Mouse (Mus musculus) cerebellum, postnatal 4 days (tissue): ENCODE data around the gene Tex2.
A peak's percentile ranks its signal among the peaks of the same experiment; 100 is the strongest.

Experiments
- DNase-seq, 2 experiments: peaks; one replicate each; pipeline ENCODE4 v3.0.0; 2022; ENCODE audit warnings: low spot score in 2 of 2, mixed read lengths in 1 of 2

Tex2 gene

DNA sequence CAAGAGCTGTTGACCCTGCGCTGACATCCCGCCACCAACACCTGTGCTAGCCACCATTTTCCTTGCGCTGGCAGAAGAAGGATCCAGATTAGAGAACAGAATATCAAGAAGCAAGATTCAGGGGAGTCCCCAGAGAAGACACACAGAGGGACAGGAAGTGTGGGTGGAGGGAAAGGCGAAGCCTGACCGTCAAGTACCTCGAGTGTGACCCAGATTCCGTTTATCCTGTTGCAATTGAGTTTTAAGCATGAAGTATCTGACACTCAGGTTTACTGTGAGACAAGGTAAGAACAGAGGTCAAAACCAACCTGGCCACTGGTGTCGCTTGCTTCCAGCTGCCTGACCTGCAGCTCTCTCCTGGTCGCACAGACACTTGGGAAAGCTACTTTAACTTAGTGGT is 68.3 kb downstream of the Tex2 start:
- no peak for DNase-seq

DNA sequence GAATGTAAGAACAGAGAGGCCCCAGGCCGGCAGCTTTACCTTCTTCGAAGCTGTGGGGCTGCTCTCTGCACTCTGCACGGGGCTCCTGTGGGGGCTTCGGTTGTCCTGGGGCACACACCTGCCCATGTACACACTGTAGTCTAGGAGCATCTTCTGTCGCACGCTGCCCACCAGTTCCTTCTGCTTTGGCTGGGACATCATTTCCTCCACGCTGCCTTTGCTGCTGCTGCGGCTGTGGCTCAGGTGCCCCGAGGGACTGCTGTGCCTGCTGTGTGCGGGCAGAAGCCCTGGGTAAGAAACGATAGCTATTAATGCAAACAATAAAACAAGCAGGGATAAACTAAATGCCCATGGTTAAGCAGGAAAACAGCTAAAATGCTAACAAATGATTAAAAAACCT is 69.1 kb downstream of the Tex2 start:
- DNase-seq, result no peak

DNA sequence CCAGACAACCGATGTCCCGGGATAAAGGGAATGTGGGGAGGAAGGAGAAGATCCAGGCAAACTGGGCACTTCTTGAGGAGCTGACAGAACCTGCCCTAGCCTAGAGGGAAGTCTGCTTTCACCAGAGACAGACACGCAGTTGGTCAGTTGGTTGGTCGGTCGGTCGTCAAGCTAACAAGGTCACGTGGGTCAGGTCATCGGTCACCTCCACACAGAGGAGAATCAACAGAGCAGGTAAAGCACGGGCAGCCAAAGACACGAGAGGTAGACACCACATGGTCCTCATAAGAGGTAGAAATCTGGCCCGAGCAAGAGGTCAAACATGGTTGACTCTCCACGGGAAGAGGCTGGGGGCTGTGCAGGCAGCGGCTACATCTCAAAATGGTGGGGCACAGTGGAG is 70.2 kb downstream of the Tex2 start:
- no peak for DNase-seq

DNA sequence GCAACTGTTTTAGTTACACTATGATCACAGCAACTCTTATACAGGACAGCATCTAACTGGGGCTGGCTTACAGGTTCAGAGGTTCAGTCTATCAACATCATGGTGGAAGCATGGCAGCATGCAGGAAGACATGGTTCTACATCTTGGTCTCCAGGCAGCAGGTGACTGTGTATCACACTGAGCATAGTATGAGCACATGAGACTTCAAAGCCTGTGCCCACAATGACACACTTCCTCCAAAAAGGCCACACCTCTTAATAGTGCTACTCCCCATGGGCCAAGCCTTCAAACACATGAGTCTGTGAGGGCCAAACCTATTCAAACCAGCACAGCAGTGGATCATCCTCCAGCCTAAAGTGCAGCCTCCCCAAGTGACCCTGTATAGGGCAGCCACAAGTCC is 70.8 kb downstream of the Tex2 start:
- DNase-seq, result no peak

DNA sequence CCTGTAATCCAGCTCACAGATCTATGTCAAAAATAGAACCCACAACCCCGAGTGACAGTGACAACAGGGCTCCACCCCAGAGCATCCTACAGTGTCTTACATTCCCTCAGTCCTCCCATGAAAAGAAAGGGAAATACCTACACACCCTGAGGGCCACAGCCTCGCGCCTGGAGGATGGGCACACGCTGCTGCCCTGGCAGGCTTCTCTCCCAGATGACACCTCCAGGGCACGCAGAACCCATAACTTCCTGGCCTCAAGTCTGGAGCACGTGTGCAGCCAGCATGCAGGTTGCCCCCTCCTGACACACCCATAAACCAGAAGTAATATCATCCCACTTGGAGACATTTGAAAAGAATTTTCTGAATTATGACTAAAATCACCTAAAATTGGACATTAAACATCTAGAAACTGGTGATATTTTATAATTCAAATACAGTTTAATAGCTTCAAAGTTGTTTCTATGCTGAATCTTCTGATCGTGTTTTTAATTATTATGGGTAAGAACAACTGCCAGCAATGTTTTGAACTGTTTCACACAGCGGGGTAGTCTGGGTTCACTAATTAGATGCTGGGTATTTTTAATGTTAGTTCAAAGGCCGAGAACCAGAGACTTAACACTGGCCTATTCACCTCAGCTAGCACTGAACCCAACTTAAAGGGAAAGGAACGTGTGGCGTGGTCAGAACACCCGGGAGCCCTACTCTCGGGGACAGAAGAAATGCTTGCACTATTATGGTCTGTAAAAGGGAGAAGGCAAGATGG is 72.5 kb downstream of the Tex2 start:
- DNase-seq, result no peak

DNA sequence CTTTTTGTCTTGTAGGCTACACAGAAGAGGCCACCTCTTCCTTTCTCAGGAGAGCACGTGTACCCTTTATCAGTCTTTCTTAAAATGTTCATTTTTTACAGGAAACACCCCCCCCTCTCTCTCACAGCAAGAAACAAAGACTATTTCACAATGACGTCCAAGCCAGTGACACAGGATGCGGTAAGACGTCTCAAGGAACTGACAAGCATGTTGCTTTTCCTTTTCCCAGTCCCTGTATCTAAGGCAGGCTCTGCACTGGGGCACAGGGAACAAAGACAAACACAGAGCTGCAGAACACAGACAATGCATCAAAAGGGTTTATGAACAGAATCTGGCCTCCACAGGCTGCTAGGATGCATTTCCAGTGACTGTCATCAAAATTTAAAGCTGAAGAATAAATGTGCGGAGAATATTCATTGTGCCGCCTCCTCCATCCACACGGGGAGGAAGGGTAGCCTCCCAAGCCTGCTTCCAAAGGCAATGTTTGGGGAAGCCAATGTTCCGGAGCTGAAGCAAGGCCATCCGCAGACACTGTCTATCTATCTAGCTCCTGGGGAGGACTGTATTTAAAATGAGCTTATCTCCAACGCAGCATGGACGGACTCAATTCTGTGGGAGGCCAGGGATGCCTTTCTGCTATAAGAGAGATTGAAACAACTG is 76.8 kb downstream of the Tex2 start:
- DNase-seq, result no peak

DNA sequence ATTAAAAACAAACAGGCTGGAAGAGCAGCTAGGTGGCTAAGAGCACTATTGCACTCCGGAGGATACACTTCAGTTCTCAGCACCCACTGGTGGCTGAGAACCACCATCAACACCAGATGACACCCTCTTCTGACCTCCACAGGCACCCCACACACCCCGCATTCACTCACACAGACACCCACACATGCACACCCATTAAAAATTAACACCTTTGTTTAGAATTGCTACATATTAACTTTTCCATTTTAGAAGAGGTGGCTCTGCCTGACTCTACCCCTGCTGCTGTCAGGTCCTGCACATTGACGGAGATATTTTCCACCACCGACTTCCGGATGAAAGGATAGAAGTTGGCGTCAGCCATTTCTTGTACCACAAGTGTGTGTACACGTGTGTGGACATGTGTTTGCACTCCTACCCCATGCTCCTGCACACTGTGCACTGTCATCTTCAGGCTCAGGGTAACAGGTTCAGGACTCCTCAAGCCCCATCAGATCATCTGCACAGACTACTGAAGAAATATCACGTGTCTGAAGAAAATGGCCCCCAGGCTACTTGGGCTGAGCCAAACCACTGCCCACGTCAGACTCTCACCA is 77.5 kb downstream of the Tex2 start:
- no peak for DNase-seq

DNA sequence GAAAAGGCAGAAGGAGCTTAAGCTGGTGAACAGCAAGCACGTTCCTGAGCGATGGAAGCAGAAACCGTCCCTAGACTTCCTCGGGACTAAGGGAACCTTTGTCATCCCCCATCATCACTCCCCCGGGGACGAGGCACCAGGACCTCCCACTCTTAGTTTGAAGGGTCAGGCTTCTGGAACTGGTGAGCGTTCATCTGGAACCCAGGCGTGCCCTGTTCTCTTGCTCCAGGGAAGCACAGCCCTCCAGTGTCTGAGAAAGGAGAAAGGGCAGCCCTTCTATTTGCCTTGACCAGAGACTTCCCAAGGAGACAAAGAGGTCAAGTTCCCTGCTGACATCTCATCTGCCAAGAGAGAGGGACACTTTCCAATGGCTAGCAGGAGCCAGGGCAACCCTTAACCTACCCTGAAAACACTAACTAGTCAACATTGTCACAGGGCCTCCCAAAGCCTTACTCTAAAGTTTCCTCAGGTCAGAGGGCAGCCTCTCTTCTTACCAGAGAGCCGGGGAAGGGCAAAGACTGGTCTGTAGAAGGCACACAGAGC is 80.9 kb downstream of the Tex2 start:
- no peak for DNase-seq

DNA sequence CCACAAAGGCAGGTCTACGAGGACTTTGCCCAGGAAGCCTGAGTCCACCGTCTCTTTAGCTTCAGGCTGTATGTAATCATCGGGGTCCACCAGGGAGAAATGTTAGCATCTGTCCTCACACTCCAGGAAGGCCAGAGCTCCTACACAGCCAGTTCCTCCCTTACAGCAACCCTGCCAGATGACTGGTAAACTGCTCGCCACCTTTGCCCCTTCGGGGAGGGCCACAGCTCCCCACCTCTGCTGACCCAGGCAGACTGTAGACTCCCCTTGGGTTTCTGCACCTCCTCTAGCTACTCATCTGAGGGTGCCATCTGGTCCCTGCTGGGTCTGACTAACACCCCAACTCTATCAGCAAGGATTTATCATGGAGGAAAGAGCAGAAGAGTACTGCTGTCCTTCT is 83.4 kb downstream of the Tex2 start:
- DNase-seq, result no peak

DNA sequence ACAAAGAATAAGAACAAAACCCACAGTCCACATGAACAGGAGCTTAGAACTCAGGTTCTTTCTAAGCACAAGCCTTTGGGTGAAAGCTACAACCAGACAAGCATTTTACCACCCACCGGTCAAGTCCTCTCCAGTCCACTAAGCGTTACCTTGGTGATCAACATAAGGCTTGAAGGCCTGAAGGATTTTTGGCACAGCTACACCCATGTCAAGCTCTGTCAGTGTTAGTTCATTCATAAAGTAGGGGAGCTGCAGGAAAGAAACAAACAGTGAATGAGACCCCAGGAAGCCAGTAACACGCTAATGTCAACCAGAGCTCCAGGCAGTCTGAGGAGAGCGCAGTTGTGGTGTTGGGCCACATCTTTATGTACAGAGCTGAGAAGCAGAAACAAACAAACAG is 84.1 kb downstream of the Tex2 start:
- DNase-seq, result no peak

DNA sequence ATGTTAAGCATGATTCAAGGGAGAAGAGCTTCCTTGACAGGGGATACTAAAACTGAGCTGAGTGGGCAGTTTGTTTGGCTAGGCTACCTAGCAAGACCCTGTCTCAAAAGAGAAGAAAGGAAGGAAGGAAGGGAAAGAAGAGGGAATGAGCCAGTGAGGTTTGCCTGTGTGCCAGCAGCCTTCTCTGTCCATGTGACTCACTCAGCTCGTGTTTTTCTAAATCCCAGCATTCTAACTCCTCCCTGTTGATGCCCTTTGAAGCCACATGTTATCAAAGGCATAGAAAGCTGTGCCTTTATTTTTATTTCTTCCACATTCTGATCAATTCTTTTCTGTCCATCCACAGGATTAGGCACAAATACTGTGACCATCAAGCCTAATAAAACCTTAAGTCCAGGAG is 85.3 kb downstream of the Tex2 start:
- no peak for DNase-seq

DNA sequence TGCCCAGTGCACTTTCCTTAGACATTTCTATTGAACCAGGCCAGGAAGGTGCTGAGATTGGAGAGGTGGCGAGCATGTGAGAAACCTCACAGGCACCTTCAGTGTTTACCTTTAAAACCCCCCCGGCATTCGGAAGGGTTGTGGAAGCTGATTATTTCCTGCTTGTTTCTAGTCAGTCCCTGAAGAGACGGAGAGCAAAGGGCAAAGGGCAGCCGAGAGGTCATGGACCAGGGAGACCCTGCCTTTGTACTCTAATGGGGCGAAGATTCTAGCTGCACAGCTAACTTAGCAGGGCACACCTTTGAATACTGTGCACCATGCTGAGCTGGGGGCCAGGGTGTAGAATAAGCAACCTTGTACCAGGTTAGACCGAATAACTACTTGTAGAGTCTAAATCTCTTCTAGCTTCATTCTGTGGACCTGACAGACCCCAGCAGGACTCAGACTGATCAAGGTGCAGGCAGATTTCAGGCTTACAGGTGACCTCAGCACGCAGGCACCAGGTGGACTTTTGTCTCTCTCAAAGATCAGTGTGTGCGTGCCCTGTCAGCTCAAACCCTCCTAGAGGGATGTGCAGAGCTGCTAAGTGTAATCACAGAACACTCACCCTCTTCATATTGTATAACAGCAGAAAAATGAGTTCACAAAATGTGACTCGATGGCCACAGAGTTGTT is 85.9 kb downstream of the Tex2 start:
- DNase-seq, result no peak

DNA sequence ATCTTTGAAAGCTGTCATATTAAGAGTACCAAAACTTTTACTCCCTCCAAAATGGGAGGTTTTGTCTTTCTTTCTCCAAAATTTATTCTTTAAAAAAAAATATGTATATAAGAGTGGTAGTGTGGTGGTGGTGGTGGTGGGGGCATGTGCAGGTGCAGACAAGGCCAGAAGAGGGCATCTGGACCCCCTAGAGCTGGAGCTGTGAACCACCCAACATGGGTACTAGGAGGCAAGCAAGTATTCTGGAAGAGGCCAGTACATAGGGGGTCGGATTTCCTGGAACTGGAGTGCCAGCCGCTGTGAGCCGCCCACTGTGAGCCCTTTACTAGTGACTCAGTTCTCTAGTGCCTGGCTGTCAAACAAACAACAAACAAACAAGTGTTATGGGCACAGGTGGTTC is 90.7 kb downstream of the Tex2 start:
- no peak for DNase-seq

DNA sequence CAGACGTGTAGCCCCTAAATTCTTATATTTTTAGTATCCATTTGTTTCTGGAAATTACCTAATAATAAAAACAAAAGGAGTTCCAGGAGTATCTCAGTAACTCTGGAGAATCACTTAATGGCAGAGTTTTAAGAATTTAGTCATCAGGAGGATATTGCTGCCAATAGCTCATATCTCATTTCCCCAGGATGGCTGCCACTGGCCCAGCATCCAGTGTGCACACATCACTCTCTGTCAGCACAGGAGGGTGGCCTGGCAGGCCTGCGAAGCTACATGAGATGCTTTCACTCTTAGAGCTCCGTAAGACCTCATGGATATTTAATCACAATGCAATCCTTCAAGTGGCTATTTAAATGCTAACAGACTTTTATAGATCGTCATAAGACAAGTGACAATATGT is 91.6 kb downstream of the Tex2 start:
- DNase-seq, result no peak

DNA sequence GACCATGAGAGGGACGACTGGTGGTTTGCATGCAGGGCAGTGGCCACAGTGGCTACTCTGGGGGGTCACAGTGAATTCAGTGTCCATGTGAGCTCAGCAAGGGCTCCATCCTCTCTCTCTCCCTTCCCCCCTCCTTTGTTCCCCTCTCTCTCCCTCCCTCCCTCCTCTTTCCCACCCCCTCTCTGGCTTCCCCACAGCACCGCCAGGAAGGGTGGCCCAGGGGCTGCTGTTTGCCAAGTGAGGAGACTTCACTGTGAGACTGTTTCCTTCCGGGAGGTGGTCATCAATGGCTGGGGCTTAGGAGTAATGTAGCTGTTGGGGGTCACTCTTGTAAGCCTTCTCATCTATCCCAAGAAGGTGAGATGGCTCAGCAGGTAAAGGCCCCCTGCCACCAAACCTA is 92.8 kb downstream of the Tex2 start:
- DNase-seq, result no peak

DNA sequence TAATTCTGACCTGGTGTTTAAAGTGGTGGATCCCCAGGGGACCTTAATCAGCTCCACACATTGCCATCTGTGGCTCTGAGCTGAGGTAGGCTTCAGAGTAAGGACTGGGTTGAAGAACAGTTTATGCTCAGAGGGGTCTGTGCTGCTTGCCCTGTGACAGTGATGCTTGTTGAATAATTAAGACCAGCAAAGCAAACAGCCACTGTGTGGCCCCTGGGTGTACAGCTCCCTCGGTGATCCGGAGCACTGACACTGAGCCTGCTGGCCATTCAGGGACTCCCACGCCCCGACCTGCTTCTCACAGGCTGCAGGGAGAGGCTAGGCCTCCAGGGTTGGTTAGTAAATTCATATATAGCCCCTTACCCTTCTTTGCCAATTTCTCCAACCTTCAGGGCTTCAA is 93.7 kb downstream of the Tex2 start:
- no peak for DNase-seq

DNA sequence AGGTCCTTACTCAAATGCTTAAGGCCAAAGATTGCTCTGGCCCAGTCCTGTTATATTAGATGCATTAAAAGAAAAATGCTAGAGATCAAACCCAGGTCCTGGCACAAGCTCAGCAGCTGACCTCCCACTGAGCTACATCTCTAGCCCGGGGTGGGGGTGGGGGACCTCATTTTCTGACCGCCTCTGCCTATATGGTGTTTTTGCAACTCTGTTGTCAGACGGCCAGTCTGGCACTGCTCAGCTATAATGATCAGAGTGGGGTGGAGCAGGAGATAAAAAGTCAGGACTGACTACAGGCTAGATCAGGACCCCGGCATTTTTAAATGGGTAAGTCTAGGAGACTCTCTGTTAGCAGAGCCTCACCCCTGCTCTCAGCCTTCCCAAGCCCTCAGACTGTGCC is 94.8 kb downstream of the Tex2 start:
- DNase-seq, result no peak

DNA sequence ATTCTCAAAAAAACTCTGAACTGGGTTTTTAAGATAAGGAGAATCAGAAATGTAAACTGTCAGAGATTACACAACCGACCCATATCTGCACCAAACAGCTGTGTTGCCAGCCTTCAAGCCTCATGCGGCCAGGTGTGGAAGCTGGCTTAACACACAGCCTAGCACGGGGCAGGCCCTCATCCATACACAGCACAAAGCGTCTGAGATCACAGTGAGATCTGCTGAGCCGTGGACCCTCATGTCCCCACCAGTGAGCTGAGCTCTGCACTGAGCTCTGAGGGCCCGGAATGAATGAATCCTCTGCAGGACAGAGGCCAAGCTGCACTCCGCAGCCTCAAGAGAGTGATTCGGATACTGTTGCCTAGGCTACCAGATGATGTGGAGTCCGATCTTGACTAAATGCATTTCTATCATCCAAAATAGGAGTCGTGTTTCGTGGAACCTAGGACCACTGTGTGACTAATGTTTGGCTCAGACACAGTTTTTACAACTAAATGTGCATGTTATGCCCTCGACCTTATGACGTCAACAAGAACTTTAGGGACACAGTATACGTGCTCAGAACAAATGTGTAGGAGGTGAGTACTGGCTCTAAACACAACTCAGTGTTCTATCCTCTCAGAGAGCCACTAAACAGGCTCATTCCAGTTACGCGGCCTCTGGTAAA is 98.0 kb downstream of the Tex2 start:
- DNase-seq, result no peak

DNA sequence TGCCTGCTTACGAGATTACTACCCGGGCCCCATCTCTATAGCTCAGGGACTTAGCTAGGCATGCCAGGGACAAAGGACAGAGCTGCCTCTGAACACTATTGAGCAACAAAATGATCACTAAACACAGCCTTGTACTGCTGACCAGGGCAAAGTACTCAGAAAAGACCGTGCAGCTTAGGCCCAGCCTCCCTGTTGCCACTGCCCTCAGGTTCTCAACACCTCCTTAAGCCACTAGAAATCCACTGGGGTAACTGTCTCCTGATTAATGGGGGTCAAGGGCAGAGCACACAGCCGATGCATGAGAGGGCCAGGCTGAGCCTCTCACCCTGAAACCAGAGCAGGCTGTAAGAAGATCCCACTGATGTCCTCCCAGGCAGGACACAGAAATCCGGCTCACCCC is 98.8 kb downstream of the Tex2 start:
- DNase-seq, result no peak

DNA sequence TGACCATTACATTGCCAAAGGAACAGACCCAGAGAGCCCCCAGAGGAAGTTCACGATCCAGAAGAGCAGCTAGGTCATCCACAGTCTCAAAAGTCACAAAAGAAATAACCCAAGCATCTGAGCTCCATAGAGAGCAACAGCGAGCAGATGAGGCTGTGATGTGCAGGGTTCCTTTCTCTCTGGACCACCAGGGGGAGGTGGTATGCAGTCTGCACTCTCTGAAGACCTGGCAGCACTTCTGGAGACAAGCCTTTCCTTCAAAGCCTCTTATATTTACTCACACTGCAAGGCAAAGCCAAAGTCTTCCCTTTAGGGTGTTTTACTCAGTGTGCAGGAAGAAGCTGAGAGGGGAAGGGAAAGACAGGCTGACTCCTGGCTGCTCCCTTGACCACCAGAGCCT is 100.1 kb downstream of the Tex2 start:
- peak; percentile 60 to 68 for DNase-seq

DNA sequence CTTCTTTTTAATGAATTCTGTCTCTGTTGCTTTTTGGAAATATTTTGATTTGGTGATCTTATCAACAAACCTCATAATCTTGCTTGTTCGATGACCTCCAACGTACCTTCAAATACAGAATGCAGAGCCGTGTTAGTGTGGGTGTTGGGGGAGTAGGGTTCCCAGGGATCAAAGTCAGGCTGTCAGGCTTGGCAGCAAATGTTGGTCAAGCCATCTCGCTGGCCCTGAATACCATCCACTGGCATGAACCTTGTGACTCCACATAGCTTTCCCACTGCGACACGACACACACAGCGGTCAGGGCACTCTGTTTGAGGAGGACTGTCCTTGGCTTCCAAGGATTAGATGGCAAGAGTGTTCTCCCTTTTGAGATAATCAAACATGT is 101.2 kb downstream of the Tex2 start:
- DNase-seq, result no peak
